Mouse (Mus musculus): Measurements from ENCODE around the gene Gm45713. TPM values are rescaled to one million over a fixed set of nuclear protein-coding genes. Genes with fewer than 3 reads are reported as not detected.
"Not testable (repeated sequence)": the region's sequence is repeated elsewhere in the genome, so short reads cannot be mapped to it uniquely, and the experiment has no call there.

Gene Gm45713
- polyA plus RNA-seq, 1 experiment = 2.1 TPM

DNA sequence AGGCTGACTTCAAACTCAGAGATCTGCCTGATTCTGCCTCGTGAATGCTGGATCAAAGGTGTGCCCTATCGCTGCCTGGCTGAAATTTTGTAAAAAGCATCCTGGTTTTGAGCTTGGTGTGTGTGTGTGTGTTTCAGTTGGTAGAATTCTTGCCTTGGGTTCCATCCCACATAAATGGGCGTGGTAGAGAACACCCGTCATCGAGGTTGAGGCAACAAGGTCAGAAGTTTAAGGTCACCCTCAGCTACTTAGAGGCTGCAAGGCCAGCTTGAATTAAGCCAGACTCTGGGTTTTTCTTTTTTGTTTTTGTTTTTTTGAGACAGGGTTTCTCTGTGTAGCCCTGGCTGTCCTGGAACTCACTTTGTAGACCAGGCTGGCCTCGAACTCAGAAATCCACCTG is 17.7 kb downstream of the Gm45713 start:
- Histone ChIP-seq H3K4me3 (replicated peaks) (no peak overlapping the region), H3K36me3 (replicated peaks; ENCODE audit: low read length) (peaks cover 53% of the 10 kb centered on the region), H3K4me1 (peaks cover 63% of the 10 kb centered on the region), H3K27me3 (replicated peaks) (peaks cover 2% of the 10 kb centered on the region), H3K9me3 (no peaks in the 10 kb centered on the region)
- TF ChIP-seq GATA1 (IDR thresholded peaks at IDR 0.05; ENCODE audit: borderline replicate concordance, low read length) (no peak), FLI1 (IDR thresholded peaks at IDR 0.05; ENCODE audit: low read length) (no peak)

DNA sequence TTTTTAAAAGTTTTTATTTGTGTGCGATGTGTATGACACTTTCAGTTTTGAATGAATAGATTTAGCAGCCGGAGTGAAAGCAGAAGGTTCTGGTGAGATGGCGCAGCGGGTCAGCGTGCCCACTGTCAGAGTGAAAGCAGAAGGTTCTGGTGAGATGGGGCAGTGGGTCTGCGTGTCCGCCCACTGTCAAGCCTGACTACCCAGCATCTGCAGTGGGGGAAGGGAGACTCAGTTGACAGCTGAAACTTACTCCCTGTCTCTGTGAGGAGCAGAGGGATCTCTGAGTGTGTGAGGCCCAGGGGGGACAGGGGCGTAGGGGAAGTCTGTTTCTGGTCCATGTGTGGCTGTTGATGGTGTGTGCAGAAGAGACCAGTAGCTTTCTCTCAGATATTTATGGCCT is 18.5 kb downstream of the Gm45713 start:
- TF ChIP-seq GATA1 (IDR thresholded peaks at IDR 0.05; ENCODE audit: borderline replicate concordance, low read length) = no peak
- TF ChIP-seq FLI1 (IDR thresholded peaks at IDR 0.05; ENCODE audit: low read length) = no peak
- H3K4me1 ChIP-seq = peaks cover 60% of the 10 kb centered on the region
- peaks cover 5% of the 10 kb centered on the region for H3K27me3 ChIP-seq (replicated peaks)
- H3K36me3 ChIP-seq (replicated peaks; ENCODE audit: low read length) = peaks cover 47% of the 10 kb centered on the region
- H3K9me3 ChIP-seq = no peaks in the 10 kb centered on the region
- H3K4me3 ChIP-seq (replicated peaks) = no peak overlapping the region

DNA sequence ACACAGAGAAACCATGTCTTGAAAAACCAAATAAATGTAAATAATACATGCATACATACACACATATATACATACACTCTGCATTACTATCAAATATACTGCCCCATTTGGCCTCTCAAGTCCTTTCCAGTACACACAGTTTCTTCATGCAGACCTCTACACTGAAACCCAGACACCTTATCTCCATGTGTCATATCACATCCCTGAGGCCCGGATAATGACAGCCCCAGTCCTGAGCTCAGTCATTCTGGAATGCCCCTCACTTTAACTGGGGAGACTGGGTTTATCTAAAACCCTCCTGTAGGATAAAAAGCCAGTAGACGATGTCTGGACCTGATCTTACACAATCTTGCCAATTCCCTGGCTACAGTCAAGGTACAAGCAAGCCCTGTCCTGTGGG is 22.6 kb downstream of the Gm45713 start:
- TF ChIP-seq GATA1 (IDR thresholded peaks at IDR 0.05; ENCODE audit: borderline replicate concordance, low read length) (no peak), FLI1 (IDR thresholded peaks at IDR 0.05; ENCODE audit: low read length) (no peak)
- H3K9me3 ChIP-seq = no peaks in the 10 kb centered on the region
- H3K27me3 ChIP-seq (replicated peaks) = peaks cover 21% of the 10 kb centered on the region
- H3K4me1 ChIP-seq = peaks cover 41% of the 10 kb centered on the region
- H3K4me3 ChIP-seq (replicated peaks) = no peak overlapping the region
- peaks cover 9% of the 10 kb centered on the region for H3K36me3 ChIP-seq (replicated peaks; ENCODE audit: low read length)

DNA sequence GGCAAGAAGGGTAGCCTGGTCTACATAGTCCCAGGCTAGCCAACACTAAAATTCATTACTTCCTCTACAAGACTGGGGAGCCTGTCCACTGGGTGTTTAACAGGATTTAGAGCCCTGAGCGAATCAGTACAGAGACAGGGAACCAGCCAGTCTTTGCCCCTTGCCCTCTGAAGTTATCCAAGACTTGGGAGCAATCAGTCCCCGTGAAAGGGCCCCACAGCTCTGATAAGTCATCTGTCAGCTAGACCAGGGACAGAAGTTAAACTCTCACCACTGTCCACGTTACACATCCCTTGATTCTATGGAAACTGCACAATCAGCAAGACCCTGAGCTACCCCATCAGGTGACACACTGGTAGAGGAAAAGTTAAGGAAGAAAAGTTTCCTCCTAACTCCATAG is 23.5 kb downstream of the Gm45713 start:
- peaks cover under 1% of the 10 kb centered on the region for H3K36me3 ChIP-seq (replicated peaks; ENCODE audit: low read length)
- H3K4me3 ChIP-seq (replicated peaks) = no peak overlapping the region
- no peak for TF ChIP-seq GATA1 (IDR thresholded peaks at IDR 0.05; ENCODE audit: borderline replicate concordance, low read length)
- no peaks in the 10 kb centered on the region for H3K9me3 ChIP-seq
- H3K27me3 ChIP-seq (replicated peaks) = peaks cover 23% of the 10 kb centered on the region
- H3K4me1 ChIP-seq = peaks cover 33% of the 10 kb centered on the region

DNA sequence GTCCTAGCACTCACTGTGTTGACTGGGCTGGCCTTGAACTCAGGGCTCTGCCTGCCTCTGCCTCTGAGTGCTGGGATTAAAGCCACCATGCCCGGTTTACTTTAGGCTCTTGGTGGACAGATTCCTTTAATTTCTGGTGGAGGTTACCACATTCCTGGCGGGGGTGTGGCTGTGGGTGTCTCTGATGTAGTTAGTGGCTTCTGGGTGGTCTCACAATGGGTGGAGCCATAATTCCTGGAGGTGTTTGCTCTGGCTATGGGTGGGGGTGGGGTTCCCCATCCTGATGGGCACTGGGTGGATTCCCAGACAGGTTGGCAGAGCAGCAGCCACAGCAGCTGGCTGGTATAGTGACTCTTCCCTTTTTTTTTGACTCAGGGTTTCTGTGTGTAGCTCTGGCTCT is 24.1 kb downstream of the Gm45713 start:
- TF ChIP-seq FLI1 (IDR thresholded peaks at IDR 0.05; ENCODE audit: low read length) = no peak
- TF ChIP-seq GATA1 (IDR thresholded peaks at IDR 0.05; ENCODE audit: borderline replicate concordance, low read length) = no peak
- peaks cover 27% of the 10 kb centered on the region for H3K27me3 ChIP-seq (replicated peaks)
- H3K4me1 ChIP-seq = peaks cover 37% of the 10 kb centered on the region
- H3K9me3 ChIP-seq = peaks cover 4% of the 10 kb centered on the region; the same call in 1 of the 2 replicates
- H3K36me3 ChIP-seq (replicated peaks; ENCODE audit: low read length) = no peaks in the 10 kb centered on the region
- no peak overlapping the region for H3K4me3 ChIP-seq (replicated peaks)

DNA sequence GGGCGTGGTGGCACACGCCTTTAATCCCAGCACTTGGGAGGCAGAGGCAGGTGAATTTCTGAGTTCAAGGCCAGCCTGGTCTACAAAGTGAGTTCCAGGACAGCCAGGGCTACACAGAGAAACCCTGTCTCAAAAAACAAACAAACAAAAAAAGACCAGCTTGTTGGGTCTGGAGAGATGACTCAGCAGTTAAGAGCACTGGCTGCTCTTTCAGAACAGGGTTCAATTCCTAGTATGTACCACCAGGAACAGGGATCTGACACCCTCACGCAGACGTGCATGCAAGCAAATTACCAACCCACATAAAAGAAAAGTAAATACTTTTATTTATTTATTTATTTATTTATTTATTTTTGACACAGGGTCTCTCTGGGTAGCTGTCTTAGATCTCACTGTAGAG is 25.9 kb downstream of the Gm45713 start:
- H3K4me3 ChIP-seq (replicated peaks); H3K9me3 ChIP-seq; H3K36me3 ChIP-seq (replicated peaks; ENCODE audit: low read length): not testable (repeated sequence)
- Histone ChIP-seq H3K27me3 (replicated peaks) (peaks cover 44% of the 10 kb centered on the region), H3K4me1 (peaks cover 36% of the 10 kb centered on the region)

DNA sequence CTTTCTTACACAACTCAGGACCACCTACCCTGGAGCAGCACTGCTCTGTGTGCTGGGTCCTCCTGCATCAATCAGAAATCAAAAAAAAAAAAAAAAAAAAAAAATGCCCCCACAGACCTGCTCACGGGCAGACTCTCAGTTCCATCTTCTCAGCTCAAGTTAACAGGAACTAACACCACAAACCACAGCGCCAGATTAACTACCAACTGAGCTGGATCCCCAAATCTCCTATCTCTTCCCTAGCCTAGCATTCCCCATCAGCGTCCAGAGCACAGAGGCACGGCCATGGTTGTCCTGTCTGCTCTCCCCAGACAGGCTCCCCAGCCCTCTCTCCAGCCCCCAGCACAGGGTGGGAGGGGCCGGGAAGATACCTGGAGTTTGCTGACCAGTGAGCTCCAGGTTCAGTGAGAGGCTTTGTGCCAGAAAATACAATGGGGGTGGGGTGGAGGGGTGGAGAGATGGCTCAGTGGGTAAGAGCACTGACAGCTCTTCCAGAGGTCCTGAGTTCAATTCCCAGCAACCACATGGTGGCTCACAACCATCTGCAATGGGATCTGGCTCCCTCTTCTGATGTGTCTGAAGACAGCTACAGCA is 28.9 kb downstream of the Gm45713 start:
- Histone ChIP-seq H3K4me3 (replicated peaks) (no peak overlapping the region), H3K9me3 (peaks cover 4% of the 10 kb centered on the region; the same call in 1 of the 2 replicates), H3K4me1 (peaks cover 36% of the 10 kb centered on the region), H3K36me3 (replicated peaks; ENCODE audit: low read length) (no peaks in the 10 kb centered on the region), H3K27me3 (replicated peaks) (peaks cover 62% of the 10 kb centered on the region)
- TF ChIP-seq GATA1 (IDR thresholded peaks at IDR 0.05; ENCODE audit: borderline replicate concordance, low read length) (no peak), FLI1 (IDR thresholded peaks at IDR 0.05; ENCODE audit: low read length) (no peak)

DNA sequence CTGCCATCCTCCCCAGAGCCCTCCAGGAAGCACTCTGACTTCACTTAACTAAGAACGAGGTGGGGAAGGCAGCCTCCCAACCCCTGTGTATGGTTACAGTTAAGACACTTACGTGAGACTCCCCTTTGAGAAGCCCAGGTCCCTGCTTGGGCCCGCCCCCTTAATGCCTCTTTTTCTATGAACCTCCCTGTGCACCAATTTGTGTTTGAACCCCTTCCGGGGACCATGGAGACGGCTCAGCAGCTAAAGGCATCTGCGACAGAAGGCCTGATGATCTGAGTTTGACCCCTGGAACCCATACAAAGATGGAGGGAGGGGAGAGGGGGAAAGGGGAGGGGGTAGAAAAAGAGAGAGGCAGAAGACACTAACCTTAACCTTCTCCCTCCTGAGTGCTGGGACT is 29.6 kb downstream of the Gm45713 start:
- H3K27me3 ChIP-seq (replicated peaks) = peaks cover 66% of the 10 kb centered on the region
- H3K9me3 ChIP-seq = peaks cover 4% of the 10 kb centered on the region; the same call in 1 of the 2 replicates
- no peaks in the 10 kb centered on the region for H3K36me3 ChIP-seq (replicated peaks; ENCODE audit: low read length)
- peaks cover 33% of the 10 kb centered on the region for H3K4me1 ChIP-seq
- H3K4me3 ChIP-seq (replicated peaks) = no peak overlapping the region
- no peak for TF ChIP-seq GATA1 (IDR thresholded peaks at IDR 0.05; ENCODE audit: borderline replicate concordance, low read length)
- no peak for TF ChIP-seq FLI1 (IDR thresholded peaks at IDR 0.05; ENCODE audit: low read length)

DNA sequence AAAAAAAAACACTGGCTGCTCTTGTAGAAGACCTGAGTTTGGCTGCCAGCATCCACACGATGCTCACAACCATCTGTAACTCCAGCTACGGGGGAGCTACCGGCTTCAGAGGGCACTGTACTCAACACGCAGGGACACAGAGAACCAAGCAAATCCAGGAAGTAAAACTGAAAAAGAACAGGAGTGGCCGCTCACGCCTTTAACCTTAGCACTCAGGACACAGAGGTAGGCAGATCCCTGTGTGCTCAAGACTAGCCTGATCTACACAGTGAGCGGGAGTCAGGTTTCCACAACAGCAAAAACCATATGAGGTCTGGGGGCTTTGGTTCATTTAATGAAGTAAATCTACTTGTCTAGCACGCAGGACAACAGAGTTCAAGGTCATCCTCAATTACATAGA is 30.5 kb downstream of the Gm45713 start:
- H3K27me3 ChIP-seq (replicated peaks) = peaks cover 65% of the 10 kb centered on the region
- H3K9me3 ChIP-seq = peaks cover 4% of the 10 kb centered on the region; the same call in 1 of the 2 replicates
- no peaks in the 10 kb centered on the region for H3K36me3 ChIP-seq (replicated peaks; ENCODE audit: low read length)
- peaks cover 31% of the 10 kb centered on the region for H3K4me1 ChIP-seq
- no peak overlapping the region for H3K4me3 ChIP-seq (replicated peaks)
- TF ChIP-seq FLI1 (IDR thresholded peaks at IDR 0.05; ENCODE audit: low read length) (no peak), GATA1 (IDR thresholded peaks at IDR 0.05; ENCODE audit: borderline replicate concordance, low read length) (no peak)

DNA sequence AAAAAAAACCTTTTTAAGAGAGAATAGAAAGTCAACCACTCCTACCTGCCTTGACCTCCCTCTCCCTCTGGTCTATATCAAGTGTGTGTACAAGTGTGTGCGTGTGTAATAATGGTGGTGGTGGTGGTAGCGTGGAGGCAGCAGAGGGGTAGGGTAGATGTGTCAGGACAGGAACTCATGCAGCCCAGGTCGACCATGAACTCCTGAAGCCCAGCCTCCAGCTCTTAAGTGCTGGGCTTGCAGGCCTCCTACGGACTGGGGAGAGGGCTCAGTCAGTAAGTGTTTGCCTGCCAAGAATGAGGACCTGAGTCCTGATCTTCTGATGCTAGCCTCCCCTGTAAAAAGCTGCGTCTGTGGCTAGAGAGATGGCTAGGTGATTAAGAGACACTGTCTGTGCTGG is 31.1 kb downstream of the Gm45713 start:
- TF ChIP-seq FLI1 (IDR thresholded peaks at IDR 0.05; ENCODE audit: low read length) (no peak), GATA1 (IDR thresholded peaks at IDR 0.05; ENCODE audit: borderline replicate concordance, low read length) (no peak)
- peaks cover 70% of the 10 kb centered on the region for H3K27me3 ChIP-seq (replicated peaks)
- H3K4me3 ChIP-seq (replicated peaks) = no peak overlapping the region
- H3K4me1 ChIP-seq = peaks cover 26% of the 10 kb centered on the region
- no peaks in the 10 kb centered on the region for H3K36me3 ChIP-seq (replicated peaks; ENCODE audit: low read length)
- H3K9me3 ChIP-seq = peaks cover 4% of the 10 kb centered on the region; the same call in 1 of the 2 replicates

Measured in megakaryocyte, embryonic 14.5 days (primary cell).